Mouse (Mus musculus): ENCODE data around the gene Kmt2c.

- TF ChIP-seq MXI1 (IDR thresholded peaks at IDR 0.05; ENCODE audit: low read depth, low read length) (no peak), USF1 (IDR thresholded peaks at IDR 0.05; ENCODE audit: low read depth, low read length) (no peak), SMC3 (IDR thresholded peaks at IDR 0.05; ENCODE audit: low read depth, low read length) (no peak), CTCF (conservative IDR thresholded peaks at IDR 0.05 in 1 of 2, IDR thresholded peaks at IDR 0.05 in 1 of 2; ENCODE audit: low read depth in 2 of 2, low read length in 2 of 2) (no peak), KAT2A (IDR thresholded peaks at IDR 0.05; ENCODE audit: insufficient replicate concordance, low read length) (no peak), CHD2 (IDR thresholded peaks at IDR 0.05; ENCODE audit: low read length) (no peak), MAX (IDR thresholded peaks at IDR 0.05; ENCODE audit: low read length) (no peak), POLR2A (IDR thresholded peaks at IDR 0.05; ENCODE audit: low read depth, low read length) (no peak), TCF12 (IDR thresholded peaks at IDR 0.05; ENCODE audit: low read depth, low read length) (no peak), NELFE (IDR thresholded peaks at IDR 0.05; ENCODE audit: low read depth, low read length) (no peak)
These were observed 246.2 kb downstream of the Kmt2c start for GRCm38 (mm10) chr5:25252423-25252822.
